Mouse (Mus musculus) heart, embryonic 12.5 days (tissue): Measurements from ENCODE around the gene Arnt. TPM values are rescaled to one million over a fixed set of nuclear protein-coding genes. Genes with fewer than 3 reads are reported as not detected.
"Not testable (repeated sequence)": the region's sequence is repeated elsewhere in the genome, so short reads cannot be mapped to it uniquely, and the experiment has no call there.

Source experiments
- ATAC-seq: fragments of 200-750 bp; cut with Nextera tagmentation; 2 replicates; pipeline ENCODE4 v1.8.0; 2017; ENCODE audit warnings: moderate TSS enrichment, moderate library complexity; ENCODE audit not compliant: insufficient number of reproducible peaks, low FRiP score
- H3K27ac ChIP-seq: fragments of 300-500 bp; sonication (generic); 2 replicates; pipeline ENCODE4 v1.5.1; 2016; ENCODE audit warnings: mild to moderate bottlenecking, moderate library complexity; ENCODE audit not compliant: poor library complexity, severe bottlenecking
- H3K27me3 ChIP-seq: fragments of 300-500 bp; sonication (generic); replicated peaks from 2 replicates; pipeline ENCODE4 v1.6.1; 2016; ENCODE audit warnings: mild to moderate bottlenecking, moderate library complexity
- H3K36me3 ChIP-seq: fragments of 300-500 bp; sonication (generic); 2 replicates; pipeline ENCODE4 v1.6.1; 2016; ENCODE audit warnings: mild to moderate bottlenecking, moderate library complexity
- H3K4me1 ChIP-seq: fragments of 300-500 bp; sonication (generic); replicated peaks from 2 replicates; pipeline ENCODE4 v1.6.1; 2016; ENCODE audit warnings: mild to moderate bottlenecking
- H3K4me2 ChIP-seq: fragments of 300-500 bp; sonication (generic); 2 replicates; pipeline ENCODE4 v1.6.1; 2016; ENCODE audit warnings: mild to moderate bottlenecking, moderate library complexity
- H3K4me3 ChIP-seq: fragments of 300-500 bp; sonication (generic); 2 replicates; pipeline ENCODE4 v1.5.1; 2016; ENCODE audit warnings: mild to moderate bottlenecking
- H3K9ac ChIP-seq: fragments of 300-500 bp; sonication (generic); 2 replicates; pipeline ENCODE4 v1.6.1; 2016; ENCODE audit warnings: mild to moderate bottlenecking, moderate library complexity
- H3K9me3 ChIP-seq: fragments of 300-500 bp; sonication (generic); replicated peaks from 2 replicates; pipeline ENCODE4 v1.6.1; 2016; ENCODE audit warnings: mild to moderate bottlenecking, moderate library complexity
- WGBS: fragments of 180-500 bp; shearing (Covaris S2); methylation state at CpG from one replicate; pipeline ENCODE4 v1.1.7; 2016; 5-methylcytosine and 5-hydroxymethylcytosine counted together
- polyA plus RNA-seq: library from polyadenylated mRNA; unstranded; fragments of >200 nt; fragmentation: Nextera tagmentation; extraction: Ambion mirVana; gene quantifications from 2 replicates; pipeline ENCODE4 v1.2.1, GENCODE M21; 2016

The Arnt gene
- polyA plus RNA-seq, 1 experiment from 2014 or later: 35.0 TPM

DNA sequence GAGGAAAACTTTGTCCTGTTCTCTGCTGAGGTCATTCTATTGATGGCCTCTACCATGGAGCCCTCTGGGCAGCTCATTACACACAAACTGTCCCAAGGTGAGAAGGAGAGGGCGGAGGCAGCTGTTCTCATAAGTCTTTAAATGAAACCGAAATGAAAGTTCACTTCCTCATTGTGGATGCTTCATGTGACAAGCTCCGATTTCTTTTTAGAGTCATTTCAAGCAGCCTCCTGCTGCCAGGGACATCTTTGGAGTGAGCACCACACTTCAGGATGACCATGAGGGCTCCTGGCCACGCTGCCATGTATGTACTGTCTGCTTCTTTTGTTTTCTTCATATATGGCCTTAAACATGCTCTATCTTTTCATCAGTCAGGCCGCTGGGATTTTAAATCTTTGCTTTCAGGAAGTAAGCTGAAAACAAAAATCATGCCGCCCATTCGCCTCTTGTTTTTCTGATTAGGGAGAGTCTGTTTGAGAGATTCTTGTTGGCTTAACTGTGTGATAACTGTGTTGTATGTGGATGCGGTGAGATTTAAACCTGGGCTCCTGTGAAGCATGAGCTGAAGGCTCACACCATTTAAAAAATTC lies 92.5 kb downstream of the Arnt start, which contains the start of gene Ctss:
Ctss (plus strand) TSS at position 165 of the 590 bp plus-strand sequence.
- no peak for ATAC-seq
- H3K36me3 ChIP-seq: no peaks in the 10 kb centered on the region
- WGBS: 82% methylated on average over 8 of the region's 8 CpGs
- no peak within 1 kb of the TSS for H3K4me3 ChIP-seq
- H3K27ac ChIP-seq: no peak within 1 kb of the TSS
- H3K4me1 ChIP-seq: 0 out of 2 replicates have a peak, but pooled peaks cover 4% of the 10 kb centered on the region
- no peaks in the 10 kb centered on the region for H3K27me3 ChIP-seq
- no peak within 1 kb of the TSS for H3K4me2 ChIP-seq
- no peaks in the 10 kb centered on the region for H3K9me3 ChIP-seq
- no peak within 1 kb of the TSS for H3K9ac ChIP-seq

DNA sequence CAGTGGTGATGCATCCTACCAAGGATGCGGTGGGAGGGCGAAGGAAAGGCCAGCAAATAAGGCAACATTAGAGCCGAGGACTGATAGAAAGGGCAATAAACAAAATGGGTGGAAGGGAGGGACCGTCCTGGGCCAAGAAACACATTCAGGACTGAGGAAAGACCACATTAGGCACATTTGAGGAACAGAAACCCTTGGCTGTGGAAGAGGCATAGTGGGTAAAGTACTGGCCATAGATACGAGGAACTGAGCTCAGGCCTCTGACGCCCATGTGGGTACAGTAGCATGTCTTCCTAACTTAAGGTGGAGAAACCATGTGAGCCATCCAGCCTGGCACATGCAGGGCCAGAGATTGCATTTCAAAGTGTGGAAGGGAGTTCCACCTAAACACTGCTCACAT lies 95.6 kb downstream of the Arnt start:
- WGBS: 78% methylated on average over 6 of the region's 6 CpGs
- Histone ChIP-seq H3K36me3 (no peaks in the 10 kb centered on the region), H3K9ac (no peak overlapping the region), H3K27ac (no peak overlapping the region), H3K4me2 (no peak overlapping the region), H3K4me1 (no peaks in the 10 kb centered on the region), H3K9me3 (no peaks in the 10 kb centered on the region), H3K4me3 (no peak overlapping the region), H3K27me3 (no peaks in the 10 kb centered on the region)
- no peak for ATAC-seq

DNA sequence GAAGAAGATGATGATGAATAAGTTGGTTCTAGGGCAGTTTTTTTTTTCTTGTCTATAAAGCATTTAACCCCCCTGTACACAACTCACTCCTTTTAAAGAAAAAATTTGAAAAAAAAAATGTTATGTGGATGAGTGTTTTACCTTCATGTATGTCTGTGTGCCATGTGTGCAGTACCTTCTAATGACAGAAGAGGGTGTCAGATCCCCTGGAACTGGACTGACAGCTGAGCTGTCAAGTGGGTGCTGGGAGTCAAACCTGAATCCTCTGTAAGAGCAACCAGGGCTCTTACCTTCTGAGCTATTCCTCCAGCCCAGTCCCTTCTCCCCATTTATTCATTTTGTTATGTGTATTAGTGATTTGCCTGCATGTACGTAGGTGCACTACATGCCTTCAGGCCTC lies 96.8 kb downstream of the Arnt start:
- Histone ChIP-seq H3K27ac (no peak overlapping the region), H3K4me1 (no peaks in the 10 kb centered on the region), H3K4me3 (no peak overlapping the region), H3K4me2 (no peak overlapping the region), H3K9ac (no peak overlapping the region), H3K36me3 (no peaks in the 10 kb centered on the region), H3K27me3 (no peaks in the 10 kb centered on the region), H3K9me3 (peaks cover 5% of the 10 kb centered on the region; the same call in 1 of the 2 replicates)
- no peak for ATAC-seq
- 86% methylated on average over 1 of the region's 1 CpGs for WGBS

- H3K9me3 ChIP-seq: peaks cover 5% of the 10 kb centered on the region; the same call in 1 of the 2 replicates
- no peak overlapping the region for H3K4me3 ChIP-seq
- H3K4me1 ChIP-seq: no peaks in the 10 kb centered on the region
- H3K27ac ChIP-seq: no peak overlapping the region
- H3K27me3 ChIP-seq: no peaks in the 10 kb centered on the region
- WGBS: 85% methylated on average over 5 of the region's 5 CpGs
- ATAC-seq: no peak
- H3K9ac ChIP-seq: no peak overlapping the region
- no peaks in the 10 kb centered on the region for H3K36me3 ChIP-seq
- H3K4me2 ChIP-seq: no peak overlapping the region
These were observed 99.2 kb downstream of the Arnt start for GRCm38 (mm10) chr3:95533364-95533763.

- H3K4me3 ChIP-seq: no peak overlapping the region
- H3K9ac ChIP-seq: no peak overlapping the region
- H3K27me3 ChIP-seq: no peaks in the 10 kb centered on the region
- no peaks in the 10 kb centered on the region for H3K4me1 ChIP-seq
- WGBS: 88% methylated on average over 1 of the region's 1 CpGs
- ATAC-seq: no peak
- H3K27ac ChIP-seq: no peak overlapping the region
- H3K4me2 ChIP-seq: no peak overlapping the region
- H3K36me3 ChIP-seq: no peaks in the 10 kb centered on the region
- peaks cover 5% of the 10 kb centered on the region; the same call in 1 of the 2 replicates for H3K9me3 ChIP-seq
These were observed 100.7 kb downstream of the Arnt start for GRCm38 (mm10) chr3:95534927-95535326.

GRCm38 (mm10) chr3:95538936-95539335 lies 104.7 kb downstream of the Arnt start:
- no peak overlapping the region for H3K4me3 ChIP-seq
- H3K9me3 ChIP-seq: peaks cover 5% of the 10 kb centered on the region; the same call in 1 of the 2 replicates
- no peaks in the 10 kb centered on the region for H3K36me3 ChIP-seq
- H3K4me2 ChIP-seq: no peak overlapping the region
- H3K4me1 ChIP-seq: no peaks in the 10 kb centered on the region
- no peak overlapping the region for H3K9ac ChIP-seq
- no peak overlapping the region for H3K27ac ChIP-seq
- no peaks in the 10 kb centered on the region for H3K27me3 ChIP-seq
- no peak for ATAC-seq
- WGBS: 83% methylated on average over 10 of the region's 10 CpGs

GRCm38 (mm10) chr3:95539837-95540236 lies 105.6 kb downstream of the Arnt start:
- Histone ChIP-seq H3K27me3 (no peaks in the 10 kb centered on the region), H3K4me1 (no peaks in the 10 kb centered on the region), H3K4me2 (no peak overlapping the region), H3K9ac (no peak overlapping the region), H3K9me3 (peaks cover 5% of the 10 kb centered on the region; the same call in 1 of the 2 replicates), H3K4me3 (no peak overlapping the region), H3K27ac (no peak overlapping the region), H3K36me3 (no peaks in the 10 kb centered on the region)
- no peak for ATAC-seq
- WGBS: 94% methylated on average over 4 of the region's 4 CpGs

- not testable (repeated sequence) for H3K27ac ChIP-seq, H3K4me2 ChIP-seq, H3K9ac ChIP-seq, H3K4me1 ChIP-seq, H3K9me3 ChIP-seq, H3K27me3 ChIP-seq, H3K36me3 ChIP-seq, ATAC-seq, H3K4me3 ChIP-seq
- WGBS: 69% methylated on average over 2 of the region's 2 CpGs
These were observed 107.0 kb downstream of the Arnt start for GRCm38 (mm10) chr3:95541186-95541585.

DNA sequence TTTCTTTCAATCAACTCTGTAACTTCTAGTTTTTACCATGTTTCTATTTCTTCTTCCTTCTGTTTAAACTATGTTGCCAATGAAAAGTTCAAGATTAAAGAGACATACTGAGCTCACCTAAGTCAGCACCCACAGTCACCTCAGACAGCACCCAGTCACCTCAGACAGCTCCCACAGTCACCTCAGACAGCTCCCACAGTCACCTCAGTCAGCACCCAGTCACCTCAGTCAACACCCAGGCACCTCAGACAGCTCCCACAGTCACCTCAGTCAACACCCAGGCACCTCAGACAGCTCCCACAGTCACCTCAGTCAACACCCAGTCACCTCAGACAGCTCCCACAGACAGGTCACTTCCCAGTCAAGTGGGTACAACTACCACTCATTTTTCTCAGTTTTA lies 108.0 kb downstream of the Arnt start:
- H3K9ac ChIP-seq: no peak overlapping the region
- no peaks in the 10 kb centered on the region for H3K9me3 ChIP-seq
- no peaks in the 10 kb centered on the region for H3K4me1 ChIP-seq
- no peaks in the 10 kb centered on the region for H3K27me3 ChIP-seq
- no peak overlapping the region for H3K4me3 ChIP-seq
- no peak for ATAC-seq
- H3K4me2 ChIP-seq: no peak overlapping the region
- no peaks in the 10 kb centered on the region for H3K36me3 ChIP-seq
- no peak overlapping the region for H3K27ac ChIP-seq

- H3K36me3 ChIP-seq: no peaks in the 10 kb centered on the region
- no peak overlapping the region for H3K27ac ChIP-seq
- ATAC-seq: no peak
- H3K4me3 ChIP-seq: no peak overlapping the region
- H3K9me3 ChIP-seq: 0 out of 2 replicates have a peak, but pooled peaks cover 2% of the 10 kb centered on the region
- no peak overlapping the region for H3K9ac ChIP-seq
- no peaks in the 10 kb centered on the region for H3K4me1 ChIP-seq
- H3K27me3 ChIP-seq: no peaks in the 10 kb centered on the region
- no peak overlapping the region for H3K4me2 ChIP-seq
- WGBS: 67% methylated on average over 7 of the region's 7 CpGs
These were observed 108.8 kb downstream of the Arnt start for GRCm38 (mm10) chr3:95542981-95543380.
